Mouse (Mus musculus): ENCODE measurements around the gene Ak4.

The Ak4 gene

GRCm38 (mm10) chr4:101462065-101462464, 43.0 kb downstream of the Ak4 start:
- no peak for DNase-seq

- DNase-seq: no peak
These were observed 47.2 kb downstream of the Ak4 start for GRCm38 (mm10) chr4:101466264-101466663.

GRCm38 (mm10) chr4:101469242-101469641, 50.2 kb downstream of the Ak4 start:
- no peak for DNase-seq

- DNase-seq: no peak
These were observed 51.5 kb downstream of the Ak4 start for GRCm38 (mm10) chr4:101470543-101470942.

- no peak for DNase-seq
These were observed 53.7 kb downstream of the Ak4 start for GRCm38 (mm10) chr4:101472767-101473166.

DNA sequence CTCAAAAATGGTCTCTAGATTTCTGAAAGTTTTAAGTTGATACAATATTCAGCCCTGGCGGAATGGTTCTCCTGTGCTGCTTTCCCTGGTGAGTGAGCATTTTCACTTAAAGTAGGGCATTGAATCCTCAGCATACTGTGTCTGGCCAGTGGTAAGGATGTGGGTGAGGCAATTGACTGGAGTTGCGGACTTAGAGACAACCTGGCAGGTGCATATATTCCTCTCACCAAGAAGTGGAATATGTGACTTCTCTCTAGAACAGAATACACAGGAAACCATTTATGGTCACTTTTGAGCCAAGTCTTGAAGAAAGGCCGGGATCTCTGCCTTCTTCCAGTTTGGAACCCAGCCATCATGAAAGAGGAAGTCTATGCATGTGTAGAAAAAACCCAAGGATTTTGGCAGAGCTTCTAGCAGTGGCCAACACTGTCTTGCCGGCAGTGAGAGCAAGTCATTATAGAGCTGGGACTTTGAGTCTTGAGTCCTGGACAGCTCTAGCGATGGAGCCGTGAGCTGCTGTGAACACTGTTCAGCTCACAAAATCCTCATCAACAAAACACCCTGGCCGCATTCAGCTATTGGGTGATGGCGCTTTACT, 71.3 kb downstream of the Ak4 start:
- no peak for DNase-seq

- no peak for DNase-seq
These were observed 72.6 kb downstream of the Ak4 start for GRCm38 (mm10) chr4:101491704-101492103.

- DNase-seq: no peak
These were observed 74.6 kb downstream of the Ak4 start for GRCm38 (mm10) chr4:101493611-101494197.

GRCm38 (mm10) chr4:101496188-101496533, 77.1 kb downstream of the Ak4 start:
- DNase-seq: no peak

GRCm38 (mm10) chr4:101496534-101497237, 77.6 kb downstream of the Ak4 start, which contains the start of gene Dnajc6:
Gene Dnajc6 (plus strand): TSS chr4:101496648.
- DNase-seq: peak in 1 of 2 experiments; percentile 45

- no peak for DNase-seq
These were observed 78.3 kb downstream of the Ak4 start for GRCm38 (mm10) chr4:101497336-101497735.

- DNase-seq: no peak
These were observed 85.5 kb downstream of the Ak4 start for GRCm38 (mm10) chr4:101504470-101505007.

GRCm38 (mm10) chr4:101505966-101506365, 86.9 kb downstream of the Ak4 start:
- no peak for DNase-seq

- DNase-seq: no peak
These were observed 87.3 kb downstream of the Ak4 start for GRCm38 (mm10) chr4:101506372-101506771.

DNA sequence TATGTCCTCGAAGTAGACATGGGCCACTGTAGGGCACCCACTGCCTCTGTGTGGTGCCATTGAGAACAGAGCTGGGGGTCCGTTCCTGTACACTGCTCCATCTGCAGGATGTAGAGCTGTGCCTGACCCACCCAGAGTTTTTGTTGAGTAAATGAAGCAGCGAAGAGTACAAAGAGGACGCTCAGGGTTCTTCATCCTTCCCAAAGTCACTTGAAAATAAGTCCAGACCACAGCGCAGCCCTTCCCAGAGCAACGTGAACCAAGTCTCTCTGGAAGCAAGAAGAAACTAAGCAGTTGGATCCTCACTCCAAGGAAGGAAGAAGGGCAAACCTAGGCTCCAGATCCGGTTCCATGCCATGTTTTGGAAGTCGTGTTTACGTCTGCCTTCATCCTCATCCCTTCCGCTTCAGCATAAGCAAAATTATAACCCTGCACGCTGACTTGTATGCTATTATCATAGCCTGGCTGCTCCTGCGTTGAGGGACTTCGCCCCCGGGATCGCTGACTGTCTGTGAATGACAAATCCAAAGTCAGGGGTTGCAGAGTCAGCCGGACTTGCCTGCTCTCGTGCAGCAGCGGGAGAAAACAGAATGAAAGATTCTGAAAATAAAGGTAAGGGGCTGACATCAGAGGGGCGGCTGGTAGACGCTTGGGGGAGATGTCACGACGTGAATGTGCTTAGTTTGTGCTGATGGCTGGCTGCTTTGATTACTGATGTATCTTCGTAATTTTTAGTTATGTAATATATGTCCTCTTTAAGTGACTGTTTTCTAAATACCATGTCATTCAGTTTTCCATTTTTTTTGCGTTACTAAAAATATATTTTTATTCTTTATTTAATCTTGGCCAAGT, 88.7 kb downstream of the Ak4 start:
- peak in 1 of 2 experiments; percentile 37 for DNase-seq

DNA sequence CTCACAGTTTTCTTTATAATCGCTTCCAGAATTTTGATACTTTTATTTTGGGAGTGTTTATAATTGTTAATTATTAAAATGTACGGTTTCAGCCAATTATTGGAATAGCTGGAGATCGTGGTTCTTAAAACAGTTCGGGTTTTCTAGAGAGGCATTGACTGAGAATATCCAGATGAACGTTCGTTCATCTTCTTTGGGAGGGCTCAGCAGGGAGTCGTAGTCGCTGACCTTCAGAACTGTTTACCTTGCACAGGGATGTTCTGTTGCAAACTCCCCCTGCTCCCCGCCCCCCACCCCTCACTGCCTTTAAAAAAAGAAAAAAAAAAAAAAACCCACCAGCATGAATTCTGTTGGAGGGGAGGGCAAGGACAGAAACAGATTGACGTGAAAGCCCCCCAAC, 89.4 kb downstream of the Ak4 start:
- DNase-seq: no peak

GRCm38 (mm10) chr4:101508851-101509577, 89.9 kb downstream of the Ak4 start:
- peak; percentile 9 to 26 for DNase-seq

- no peak for DNase-seq
These were observed 91.2 kb downstream of the Ak4 start for GRCm38 (mm10) chr4:101510111-101510903.

- no peak for DNase-seq
These were observed 91.8 kb downstream of the Ak4 start for GRCm38 (mm10) chr4:101510904-101511210.

DNA sequence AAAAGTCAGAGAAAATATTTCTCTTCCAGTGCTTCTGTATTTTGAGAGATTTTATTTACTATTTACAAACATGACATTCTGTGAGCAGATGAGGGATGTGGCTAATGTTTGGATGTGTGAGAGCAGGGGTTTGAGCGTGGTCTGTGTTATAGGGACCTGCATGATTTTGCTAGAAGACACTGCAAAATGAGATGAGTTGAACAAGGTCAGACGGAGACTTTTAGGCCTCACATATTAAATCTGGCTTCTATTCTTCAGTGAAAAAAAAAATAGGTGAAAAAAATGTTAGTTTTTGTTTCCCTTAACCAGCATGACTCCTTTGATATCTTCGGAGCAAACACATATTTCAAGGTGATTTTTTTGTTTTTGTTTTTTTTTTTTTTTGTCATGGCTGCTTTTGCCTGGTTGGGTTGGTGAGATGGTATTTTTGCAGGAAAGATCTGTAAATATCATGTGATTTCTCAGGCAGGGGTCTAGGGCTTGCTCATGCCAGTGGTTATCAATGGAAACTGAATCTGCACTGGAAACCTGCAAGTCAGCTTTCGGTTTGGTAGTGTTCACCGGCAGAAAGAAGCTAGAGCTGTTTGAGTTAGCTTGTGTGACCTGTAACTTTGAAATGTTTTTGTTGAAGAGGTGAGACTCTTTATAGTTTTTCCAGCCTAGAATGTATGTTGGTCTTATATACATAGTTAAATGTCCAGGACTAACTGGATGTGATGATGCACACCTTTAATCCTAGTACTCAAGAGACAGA, 92.9 kb downstream of the Ak4 start:
- DNase-seq: no peak

- DNase-seq: no peak
These were observed 94.2 kb downstream of the Ak4 start for GRCm38 (mm10) chr4:101513251-101513650.

Data from lung, postnatal 4 days (tissue).